Mouse (Mus musculus) liver, embryonic 13.5 days (tissue): Measurements from ENCODE around the gene E2f6. TPM values are rescaled to one million over a fixed set of nuclear protein-coding genes. Genes with fewer than 3 reads are reported as not detected.
A peak's percentile ranks its signal among the peaks of the same experiment; 100 is the strongest.

Source experiments
- ATAC-seq: fragments of 200-750 bp; cut with Nextera tagmentation; 2 replicates; pipeline ENCODE4 v1.8.0; 2017; ENCODE audit warnings: low read depth, mild to moderate bottlenecking, moderate number of reproducible peaks, moderate library complexity
- DNase-seq: peaks from one replicate; pipeline ENCODE4 v3.0.0; 2022
- H3K27ac ChIP-seq: fragments of 300-500 bp; sonication (generic); 2 replicates; pipeline ENCODE4 v1.5.1; 2015; ENCODE audit warnings: moderate library complexity, mild to moderate bottlenecking, inconsistent platforms
- H3K27me3 ChIP-seq: fragments of 300-500 bp; sonication (generic); 2 replicates; pipeline ENCODE4 v1.6.1; 2015; ENCODE audit warnings: mild to moderate bottlenecking, inconsistent platforms
- H3K36me3 ChIP-seq: fragments of 300-500 bp; sonication (generic); 2 replicates; pipeline ENCODE4 v1.6.1; 2015; ENCODE audit warnings: mild to moderate bottlenecking, inconsistent platforms
- H3K4me1 ChIP-seq: fragments of 300-500 bp; sonication (generic); replicated peaks from 2 replicates; pipeline ENCODE4 v1.6.1; 2015; ENCODE audit warnings: inconsistent platforms
- H3K4me2 ChIP-seq: fragments of 300-500 bp; sonication (generic); 2 replicates; pipeline ENCODE4 v1.6.1; 2015; ENCODE audit warnings: inconsistent platforms, mild to moderate bottlenecking, moderate library complexity
- H3K4me3 ChIP-seq: fragments of 300-500 bp; sonication (generic); replicated peaks from 2 replicates; pipeline ENCODE4 v1.5.1; 2015; ENCODE audit warnings: mild to moderate bottlenecking, inconsistent platforms
- H3K9ac ChIP-seq: fragments of 300-500 bp; sonication (generic); 2 replicates; pipeline ENCODE4 v1.6.1; 2015; ENCODE audit warnings: mild to moderate bottlenecking, inconsistent platforms
- H3K9me3 ChIP-seq: fragments of 300-500 bp; sonication (generic); replicated peaks from 2 replicates; pipeline ENCODE4 v1.6.1; 2016; ENCODE audit warnings: inconsistent platforms
- WGBS: fragments of 180-500 bp; shearing (Covaris S2); methylation state at CpG from one replicate; pipeline ENCODE4 v1.1.7; 2015; ENCODE audit not compliant: insufficient replicate concordance; 5-methylcytosine and 5-hydroxymethylcytosine counted together
- polyA plus RNA-seq: library from polyadenylated mRNA; unstranded; fragments of >200 nt; fragmentation: Nextera tagmentation; extraction: Ambion mirVana; gene quantifications from 2 replicates; pipeline ENCODE4 v1.2.1, GENCODE M21; 2015

Gene E2f6
- polyA plus RNA-seq, 1 experiment from 2014 or later, result 22.6 TPM

GRCm38 (mm10) chr12:16800259-16800958 is 10.4 kb upstream of the E2f6 start, which contains the start of gene Greb1:
Gene Greb1, minus strand, starts transcription at chr12:16800886.
- Histone ChIP-seq H3K9me3 (no peaks in the 10 kb centered on the region), H3K27ac (no peak within 1 kb of the TSS; the same call in 1 of the 2 replicates), H3K27me3 (peaks cover 42% of the 10 kb centered on the region), H3K36me3 (no peaks in the 10 kb centered on the region), H3K9ac (peak within 1 kb of the TSS; percentile 41; the same call in 1 of the 2 replicates), H3K4me3 (peak within 1 kb of the TSS; percentile 52), H3K4me2 (peak within 1 kb of the TSS; percentile 60), H3K4me1 (0 out of 2 replicates have a peak, but pooled peaks cover 4% of the 10 kb centered on the region)
- no peak for DNase-seq
- 1% methylated on average over 51 of the region's 53 CpGs for WGBS
- ATAC-seq, result peak; percentile 45

- 1% methylated on average over 12 of the region's 12 CpGs for WGBS
- H3K27me3 ChIP-seq, result peaks cover 45% of the 10 kb centered on the region
- H3K36me3 ChIP-seq, result no peaks in the 10 kb centered on the region
- peak overlapping the region; percentile 52 for H3K4me3 ChIP-seq
- DNase-seq (no peak), ATAC-seq (peak; percentile 39)
- H3K9ac ChIP-seq, result peak overlapping the region; percentile 41; the same call in 1 of the 2 replicates
- H3K4me2 ChIP-seq, result peak overlapping the region; percentile 60
- no peaks in the 10 kb centered on the region for H3K9me3 ChIP-seq
- H3K27ac ChIP-seq, result no peak overlapping the region
- 0 out of 2 replicates have a peak, but pooled peaks cover 4% of the 10 kb centered on the region for H3K4me1 ChIP-seq
Observed at GRCm38 (mm10) chr12:16800959-16801315, 9.8 kb upstream of the E2f6 start.

GRCm38 (mm10) chr12:16803237-16803955 is 7.4 kb upstream of the E2f6 start:
- no peak for DNase-seq

GRCm38 (mm10) chr12:16803956-16804430 is 6.8 kb upstream of the E2f6 start:
- H3K36me3 ChIP-seq, result no peaks in the 10 kb centered on the region
- peaks cover 69% of the 10 kb centered on the region for H3K27me3 ChIP-seq
- no peak overlapping the region for H3K27ac ChIP-seq
- H3K4me1 ChIP-seq, result 0 out of 2 replicates have a peak, but pooled peaks cover 1% of the 10 kb centered on the region
- ATAC-seq (no peak), DNase-seq (no peak)
- WGBS, result 64% methylated on average over 5 of the region's 5 CpGs
- no peaks in the 10 kb centered on the region for H3K9me3 ChIP-seq
- H3K4me3 ChIP-seq, result no peak overlapping the region
- H3K9ac ChIP-seq, result no peak overlapping the region
- no peak overlapping the region for H3K4me2 ChIP-seq

More at GRCm38 (mm10) chr12:16803237-16803955, 7.4 kb upstream of the E2f6 start:
- Histone ChIP-seq H3K27ac (no peak overlapping the region), H3K36me3 (no peaks in the 10 kb centered on the region), H3K27me3 (peaks cover 69% of the 10 kb centered on the region), H3K9me3 (no peaks in the 10 kb centered on the region), H3K4me3 (no peak overlapping the region), H3K9ac (no peak overlapping the region), H3K4me2 (no peak overlapping the region), H3K4me1 (0 out of 2 replicates have a peak, but pooled peaks cover 4% of the 10 kb centered on the region)
- WGBS, result 42% methylated on average over 5 of the region's 5 CpGs
- ATAC-seq, result no peak

- 5% methylated on average over 5 of the region's 5 CpGs for WGBS
- Histone ChIP-seq H3K4me3 (no peak overlapping the region), H3K9ac (no peak overlapping the region), H3K27me3 (peaks cover 69% of the 10 kb centered on the region), H3K27ac (no peak overlapping the region), H3K9me3 (no peaks in the 10 kb centered on the region), H3K4me1 (peaks cover 1% of the 10 kb centered on the region), H3K4me2 (no peak overlapping the region), H3K36me3 (no peaks in the 10 kb centered on the region)
- DNase-seq, result peak; percentile 31
- peak; percentile 47; the same call in 1 of the 2 replicates for ATAC-seq
Observed at GRCm38 (mm10) chr12:16805511-16805910, 5.3 kb upstream of the E2f6 start.

- no peak overlapping the region for H3K27ac ChIP-seq
- ATAC-seq (no peak), DNase-seq (no peak)
- H3K4me2 ChIP-seq, result no peak overlapping the region
- no peak overlapping the region for H3K9ac ChIP-seq
- H3K4me3 ChIP-seq, result no peak overlapping the region
- H3K36me3 ChIP-seq, result no peaks in the 10 kb centered on the region
- H3K27me3 ChIP-seq, result peaks cover 51% of the 10 kb centered on the region
- no peaks in the 10 kb centered on the region for H3K9me3 ChIP-seq
- H3K4me1 ChIP-seq, result peaks cover 27% of the 10 kb centered on the region
- 25% methylated on average over 3 of the region's 3 CpGs for WGBS
Observed at GRCm38 (mm10) chr12:16808045-16808444, 2.7 kb upstream of the E2f6 start.

GRCm38 (mm10) chr12:16811477-16811876 is 714 bp downstream of the E2f6 start:
- no peak overlapping the region for H3K27ac ChIP-seq
- DNase-seq, result no peak

GRCm38 (mm10) chr12:16817147-16817546 is 6.4 kb downstream of the E2f6 start:
- H3K4me1 ChIP-seq, result peaks cover 20% of the 10 kb centered on the region
- DNase-seq (no peak), ATAC-seq (peak; percentile 65)
- H3K27me3 ChIP-seq, result no peaks in the 10 kb centered on the region
- H3K4me2 ChIP-seq, result no peak overlapping the region
- H3K36me3 ChIP-seq, result peaks cover 74% of the 10 kb centered on the region
- H3K9ac ChIP-seq, result no peak overlapping the region
- H3K4me3 ChIP-seq, result no peak overlapping the region
- H3K9me3 ChIP-seq, result no peaks in the 10 kb centered on the region
- WGBS, result 47% methylated on average over 4 of the region's 4 CpGs
- no peak overlapping the region for H3K27ac ChIP-seq

More at GRCm38 (mm10) chr12:16811477-16811876, 714 bp downstream of the E2f6 start:
- peaks cover 28% of the 10 kb centered on the region for H3K4me1 ChIP-seq
- no peaks in the 10 kb centered on the region for H3K9me3 ChIP-seq
- H3K9ac ChIP-seq, result peak overlapping the region; percentile 83
- peak overlapping the region; percentile 91 for H3K4me2 ChIP-seq
- H3K4me3 ChIP-seq, result peak overlapping the region; percentile 77
- WGBS, result 2% methylated on average over 15 of the region's 15 CpGs
- peak; percentile 42 for ATAC-seq
- H3K27me3 ChIP-seq, result peaks cover 42% of the 10 kb centered on the region
- peaks cover 22% of the 10 kb centered on the region for H3K36me3 ChIP-seq

- ATAC-seq (no peak), DNase-seq (no peak)
- no peaks in the 10 kb centered on the region for H3K9me3 ChIP-seq
- no peaks in the 10 kb centered on the region for H3K27me3 ChIP-seq
- H3K9ac ChIP-seq, result no peak overlapping the region
- peaks cover 10% of the 10 kb centered on the region for H3K4me1 ChIP-seq
- H3K4me3 ChIP-seq, result no peak overlapping the region
- peaks cover 88% of the 10 kb centered on the region for H3K36me3 ChIP-seq
- WGBS, result 73% methylated on average over 11 of the region's 11 CpGs
- H3K4me2 ChIP-seq, result no peak overlapping the region
- no peak overlapping the region for H3K27ac ChIP-seq
Observed at GRCm38 (mm10) chr12:16818513-16818912, 7.8 kb downstream of the E2f6 start.

- H3K4me2 ChIP-seq, result no peak overlapping the region
- H3K4me1 ChIP-seq, result peaks cover 10% of the 10 kb centered on the region
- no peak overlapping the region for H3K9ac ChIP-seq
- ATAC-seq (no peak), DNase-seq (no peak)
- no peaks in the 10 kb centered on the region for H3K27me3 ChIP-seq
- no peak overlapping the region for H3K4me3 ChIP-seq
- H3K36me3 ChIP-seq, result peaks cover 91% of the 10 kb centered on the region
- no peak overlapping the region for H3K27ac ChIP-seq
- 68% methylated on average over 7 of the region's 7 CpGs for WGBS
- H3K9me3 ChIP-seq, result no peaks in the 10 kb centered on the region
Observed at GRCm38 (mm10) chr12:16820761-16821160, 10.0 kb downstream of the E2f6 start.

GRCm38 (mm10) chr12:16822181-16822734 is 11.5 kb downstream of the E2f6 start:
- H3K9ac ChIP-seq, result no peak overlapping the region
- H3K4me2 ChIP-seq, result no peak overlapping the region
- H3K4me3 ChIP-seq, result no peak overlapping the region
- no peaks in the 10 kb centered on the region for H3K9me3 ChIP-seq
- H3K27me3 ChIP-seq, result no peaks in the 10 kb centered on the region
- ATAC-seq (no peak), DNase-seq (no peak)
- H3K36me3 ChIP-seq, result peaks cover 90% of the 10 kb centered on the region
- WGBS, result 85% methylated on average over 10 of the region's 10 CpGs
- 0 out of 2 replicates have a peak, but pooled peaks cover 2% of the 10 kb centered on the region for H3K4me1 ChIP-seq
- H3K27ac ChIP-seq, result no peak overlapping the region
